8 mouse cellular contexts compared by ENCODE assay signal in the genomic region with DNA sequence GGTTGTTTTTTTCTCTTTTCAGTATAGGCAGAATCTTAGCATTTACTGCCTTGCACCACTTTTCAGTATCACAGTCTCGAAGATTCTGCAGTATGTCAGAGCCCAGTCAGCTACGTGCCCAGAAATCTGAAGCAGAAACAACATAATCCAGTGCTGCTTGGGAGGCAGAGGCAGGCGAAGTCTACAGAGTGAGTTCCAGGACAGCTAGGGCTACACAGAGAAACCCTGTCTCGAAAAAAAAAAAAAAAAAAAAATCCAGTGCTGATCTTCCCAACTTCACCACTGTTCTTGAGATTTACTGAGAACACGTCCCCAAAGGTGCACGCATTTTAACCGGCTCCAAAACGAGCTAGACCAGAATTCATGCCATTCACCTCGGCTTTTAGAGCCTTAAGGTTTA. TPM values are rescaled to one million over a fixed set of nuclear protein-coding genes. Genes with fewer than 3 reads are reported as not detected.
DNase-seq lines count a peak whose midpoint lies in the region; ATAC-seq and TF ChIP-seq lines count a peak whose summit lies in the region.

No protein-coding gene starts in this region.

- H3K9me3 ChIP-seq in neural tube, embryonic 13.5 days: no peaks in the 10 kb centered on the region

- TF ChIP-seq CTCF in lung, adult 2 months (IDR thresholded peaks at IDR 0.05; ENCODE audit: insufficient read depth, low read length): no peak
- no peak for TF ChIP-seq CTCF in embryonic fibroblast, embryonic 13.5 days (IDR thresholded peaks at IDR 0.05; ENCODE audit: borderline replicate concordance, insufficient read depth, low read length)

- H3K4me3 ChIP-seq in lung, adult 2 months (replicated peaks; ENCODE audit: extremely low read depth, low read depth, low read length): peak overlapping the region; percentile 71
- H3K4me3 ChIP-seq in embryonic fibroblast, embryonic 13.5 days (ENCODE audit: insufficient read depth, low read length): peak overlapping the region; percentile 73
- peak overlapping the region; percentile 56 for H3K4me3 ChIP-seq in neural tube, embryonic 13.5 days

- peak; percentile 62 for ATAC-seq in neural tube, embryonic 13.5 days (ENCODE audit: low read depth)

- H3K9ac ChIP-seq in neural tube, embryonic 13.5 days: peak overlapping the region; percentile 73

- WGBS in lung, adult 2 months: 6% methylated on average over 9 of the region's 9 CpGs
- 10% methylated on average over 9 of the region's 9 CpGs for WGBS in neural tube, embryonic 13.5 days

- no peak for DNase-seq in lung, adult 2 months
- no peak for DNase-seq in lung, postnatal 14 days
- DNase-seq in kidney, postnatal 14 days: peak; percentile 7
- DNase-seq in gastrocnemius, postnatal 14 days: no peak
- no peak for DNase-seq in spleen, adult 12 weeks (ENCODE audit: low spot score)
- DNase-seq in spleen, adult 18-20 months: no peak

- no peaks in the 10 kb centered on the region for H3K27me3 ChIP-seq in neural tube, embryonic 13.5 days

- no peaks in the 10 kb centered on the region for H3K36me3 ChIP-seq in neural tube, embryonic 13.5 days

- peaks cover 2% of the 10 kb centered on the region; the same call in 1 of the 2 replicates for H3K4me1 ChIP-seq in lung, adult 2 months (ENCODE audit: control insufficient read depth, insufficient read depth, low read length)
- H3K4me1 ChIP-seq in embryonic fibroblast, embryonic 13.5 days (ENCODE audit: control insufficient read depth, insufficient read depth, low read length): no peaks in the 10 kb centered on the region
- peaks cover 9% of the 10 kb centered on the region for H3K4me1 ChIP-seq in neural tube, embryonic 13.5 days (replicated peaks)

- H3K27ac ChIP-seq in embryonic fibroblast, embryonic 13.5 days (ENCODE audit: insufficient read depth, low read length): no peak overlapping the region
- peak overlapping the region; percentile 81 for H3K27ac ChIP-seq in neural tube, embryonic 13.5 days (replicated peaks)

- TF ChIP-seq POLR2A in lung, adult 2 months (IDR thresholded peaks at IDR 0.05; ENCODE audit: borderline replicate concordance, extremely low read depth, low read depth, low read length): no peak
- no peak for TF ChIP-seq POLR2A in embryonic fibroblast, embryonic 13.5 days (IDR thresholded peaks at IDR 0.05; ENCODE audit: low read depth, low read length)

- peak overlapping the region; percentile 61 for H3K4me2 ChIP-seq in neural tube, embryonic 13.5 days

- intact Hi-C loops in gastrocnemius, postnatal 14 days (cut with DNase I; ENCODE audit: low total_unique reads): no loop called here

RNA-seq across cellular contexts. Expression of a gene that starts 0.4 kb away (rescaled TPM):
- polyA plus RNA-seq in lung, adult 2 months (2012; rRNA removed): 0.79 and 1.6 TPM in 2 replicates
- polyA plus RNA-seq in embryonic fibroblast, embryonic 13.5 days (2011; ENCODE audit: insufficient read length, low read depth, missing spikeins): 14.9 and 15.3 TPM in 2 replicates
- 21.5 and 23.7 TPM in 2 replicates for polyA plus RNA-seq in neural tube, embryonic 13.5 days (2015; fragmentation: Nextera tagmentation; extraction: Ambion mirVana)
- 1 to 10 TPM; 5.3 to 5.5 TPM for total RNA-seq in gastrocnemius, postnatal 14 days (2021)

RNA-seq across cellular contexts. Expression of a gene that starts 16.6 kb away (rescaled TPM):
- 0.06 TPM in 1 of 2 replicates, not detected in the other for polyA plus RNA-seq in lung, adult 2 months (2012; rRNA removed)
- polyA plus RNA-seq in embryonic fibroblast, embryonic 13.5 days (2011; ENCODE audit: insufficient read length, low read depth, missing spikeins): not detected in 2 replicates
- polyA plus RNA-seq in neural tube, embryonic 13.5 days (2015; fragmentation: Nextera tagmentation; extraction: Ambion mirVana): not detected in 2 replicates
- total RNA-seq in gastrocnemius, postnatal 14 days (2021): under 1 TPM in 1 of 2 experiments, not detected in 1; 0.16 TPM

RNA-seq across cellular contexts. Expression of a gene that starts 16.7 kb away (rescaled TPM):
- 31.5 and 46.7 TPM in 2 replicates for polyA plus RNA-seq in lung, adult 2 months (2012; rRNA removed)
- 132 and 194 TPM in 2 replicates for polyA plus RNA-seq in embryonic fibroblast, embryonic 13.5 days (2011; ENCODE audit: insufficient read length, low read depth, missing spikeins)
- 470 and 550 TPM in 2 replicates for polyA plus RNA-seq in neural tube, embryonic 13.5 days (2015; fragmentation: Nextera tagmentation; extraction: Ambion mirVana)
- total RNA-seq in gastrocnemius, postnatal 14 days (2021): 10 to 100 TPM; 25.3 to 34.0 TPM
